Mouse (Mus musculus) adrenal gland, postnatal 4 days (tissue): Measurements from ENCODE around the gene Phyh. TPM values are rescaled to one million over a fixed set of nuclear protein-coding genes. Genes with fewer than 3 reads are reported as not detected.

Source experiments
- total RNA-seq, 2 experiments: library from RNA; stranded (reverse); gene quantifications; 2 replicates each; pipeline ENCODE4 v1.2.3; 2021

Phyh gene
- total RNA-seq, 2 experiments from 2014 or later: 161 to 194 TPM

Other genes starting within 250 kb of the Phyh start
- gene Bend7, start 201.2 kb upstream of the Phyh start, total RNA-seq: 10 to 100 TPM; 22.3 to 22.9 TPM
- 10 to 100 TPM; 78.2 to 79.3 TPM for gene Sephs1, start 37.5 kb upstream of the Phyh start, total RNA-seq
- gene Ucma, start 57.1 kb downstream of the Phyh start, total RNA-seq: not detected
- 10 to 100 TPM; 15.8 to 17.6 TPM for gene Mcm10, start 93.8 kb downstream of the Phyh start, total RNA-seq
- gene Optn, start 145.0 kb downstream of the Phyh start, total RNA-seq: 10 to 100 TPM; 37.0 to 40.4 TPM
- 10 to 100 TPM; 11.0 to 12.8 TPM for gene Ccdc3, start 218.8 kb downstream of the Phyh start, total RNA-seq